Mouse (Mus musculus) E14TG2a.4 (cell line): Measurements from ENCODE around the gene Oxtr.

Source experiments
- CTCF ChIP-seq: conservative IDR thresholded peaks from 2 replicates; pipeline ENCODE4 v1.5.1; 2014; ENCODE audit warnings: low read length
- POU5F1 ChIP-seq: IDR thresholded peaks from 2 replicates; pipeline ENCODE4 v1.6.1; 2014; ENCODE audit warnings: low read length, borderline replicate concordance

DNA sequence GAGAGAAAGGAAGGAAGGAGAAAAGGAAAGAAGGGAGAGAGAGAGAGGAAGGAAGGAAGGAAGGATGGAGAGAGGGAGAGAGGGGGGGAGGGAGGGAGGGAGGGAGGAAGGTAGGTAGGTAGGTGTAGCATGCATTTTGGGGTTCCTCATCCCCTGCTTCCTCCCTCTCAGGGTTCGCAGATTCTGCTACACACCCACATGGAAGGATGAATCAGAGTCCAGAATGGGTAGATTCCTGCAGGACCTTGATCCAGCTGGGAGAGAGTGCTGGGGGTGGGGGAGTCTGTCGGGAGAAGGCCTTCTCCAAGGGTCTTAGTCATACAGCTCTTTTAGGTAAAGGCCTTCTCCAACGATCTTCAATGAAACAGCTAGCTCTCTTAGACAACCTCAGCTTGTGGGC, 27.8 kb upstream of the Oxtr start:
- TF ChIP-seq CTCF (no peak), POU5F1 (no peak)
